Comparison of ENCODE assay signal across 16 mouse cellular contexts in genomic region chr1:191359478-191359877, GRCm38 (mm10). TPM values are rescaled to one million over a fixed set of nuclear protein-coding genes. Genes with fewer than 3 reads are reported as not detected.
"Had no signal": no experiment of that assay in that cellular context is flagged by ENCODE, and none has a peak within 500 bp of the region (broad histone marks: within the 10 kb centered on the region; RNA-seq: fewer than 3 reads in every experiment).

No protein-coding gene starts in this region.

- H3K9ac ChIP-seq: neural tube, embryonic 13.5 days; neural tube, embryonic 15.5 days; stomach, embryonic 15.5 days had no signal

- H3K9me3 ChIP-seq: neural tube, embryonic 13.5 days; neural tube, embryonic 15.5 days; stomach, embryonic 15.5 days had no signal

- H3K27me3 ChIP-seq: neural tube, embryonic 13.5 days; neural tube, embryonic 15.5 days; stomach, embryonic 15.5 days had no signal

- H3K27ac ChIP-seq: neural tube, embryonic 13.5 days; neural tube, embryonic 15.5 days; stomach, embryonic 15.5 days; stomach, postnatal 0 days had no signal

- DNase-seq: retina, postnatal 1 day; right cerebral cortex, adult 18-20 months; right cerebral cortex, postnatal 14 days; right cerebral cortex, postnatal 25 days; right cerebral cortex, postnatal 4 days; spleen, adult 18-20 months; thymus, adult 18-20 months; thymus, adult 2 months; thymus, postnatal 14 days; thymus, postnatal 25 days; thymus, postnatal 36 days had no signal

- H3K4me2 ChIP-seq: neural tube, embryonic 13.5 days; neural tube, embryonic 15.5 days; stomach, embryonic 15.5 days had no signal

- H3K4me3 ChIP-seq: neural tube, embryonic 13.5 days; neural tube, embryonic 15.5 days; stomach, embryonic 15.5 days had no signal

- H3K4me1 ChIP-seq: neural tube, embryonic 13.5 days; neural tube, embryonic 15.5 days; stomach, embryonic 15.5 days had no signal

RNA-seq across cellular contexts. Expression of gene Nenf, which starts 41.5 kb away (rescaled TPM):
- total RNA-seq: neutrophil, adult 5-6 weeks had no signal
